Mouse (Mus musculus): ENCODE results near the gene Dst. TPM values are rescaled to one million over a fixed set of nuclear protein-coding genes. Genes with fewer than 3 reads are reported as not detected.

The Dst gene
- polyA plus RNA-seq, 1 experiment from 2014 or later, result 23.5 TPM

DNA sequence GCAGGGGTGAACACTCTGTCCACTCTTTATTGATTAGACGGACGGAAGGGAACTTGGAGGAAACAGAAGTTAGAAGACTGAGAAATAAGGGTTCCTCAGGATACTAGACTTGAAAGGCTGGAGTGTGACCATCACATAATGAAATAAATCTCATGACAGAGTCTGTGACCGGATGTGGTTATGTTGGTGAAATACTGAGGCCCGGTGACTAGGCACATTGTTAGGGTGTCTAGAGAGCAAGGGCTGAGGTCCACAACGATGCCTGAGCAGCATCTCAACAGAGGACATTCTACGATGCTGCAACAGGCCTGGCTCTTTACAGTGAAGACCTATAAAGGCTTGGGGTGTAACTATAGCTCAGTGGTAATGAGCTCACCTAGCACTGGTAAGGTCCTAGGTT, 9.7 kb upstream of the Dst start:
- H3K4me1 ChIP-seq, result no peaks in the 10 kb centered on the region
- H3K4me3 ChIP-seq, result no peak overlapping the region
- no peak overlapping the region for H3K4me2 ChIP-seq (replicated peaks)
- no peak for ATAC-seq (ENCODE audit: low FRiP score, low read depth)
- no peaks in the 10 kb centered on the region for H3K9me3 ChIP-seq
- WGBS, result 89% methylated on average over 6 of the region's 6 CpGs
- no peak overlapping the region for H3K27ac ChIP-seq
- H3K27me3 ChIP-seq, result no peaks in the 10 kb centered on the region
- H3K36me3 ChIP-seq, result no peaks in the 10 kb centered on the region
- H3K9ac ChIP-seq, result no peak overlapping the region

DNA sequence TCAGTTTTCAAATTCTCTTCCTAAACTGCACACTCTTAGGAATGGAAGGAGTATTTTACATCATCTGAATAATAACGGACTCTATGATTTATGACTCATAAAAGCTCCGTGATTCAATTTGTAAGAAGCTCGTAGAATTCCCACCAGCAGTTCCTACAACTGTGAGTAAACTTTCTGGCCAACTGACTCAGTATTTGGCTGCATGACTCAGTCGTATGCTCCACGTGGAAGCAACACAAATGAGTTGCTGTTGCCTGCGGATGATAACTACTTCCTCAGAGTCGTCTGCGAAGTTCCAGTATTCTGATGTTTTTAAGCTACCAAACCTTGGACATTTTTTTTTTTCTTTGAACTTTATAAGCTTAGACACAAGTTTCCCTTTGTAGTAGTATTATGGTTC, 7.8 kb upstream of the Dst start:
- ATAC-seq (ENCODE audit: low FRiP score, low read depth), result no peak

DNA sequence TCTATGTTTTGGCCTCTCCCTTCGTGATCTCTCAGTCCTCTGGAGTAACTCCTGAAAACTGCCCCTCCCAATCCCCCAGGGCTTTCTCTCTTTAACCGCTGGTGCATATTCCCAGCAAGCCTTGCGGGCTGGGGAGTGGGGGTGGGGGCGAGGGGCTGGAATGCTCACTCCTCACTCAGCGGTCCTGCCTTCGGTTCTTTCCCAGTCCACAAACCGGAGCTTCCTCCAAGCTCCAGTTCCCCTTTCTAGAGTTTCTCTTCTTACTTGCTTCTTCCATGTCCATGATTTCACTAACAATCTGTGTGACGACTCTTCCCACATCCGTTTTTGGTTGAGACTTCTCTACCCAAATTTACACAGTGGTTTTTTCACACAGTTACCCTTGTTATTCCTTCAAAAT, 4.4 kb upstream of the Dst start:
- Histone ChIP-seq H3K27me3 (peaks cover 36% of the 10 kb centered on the region), H3K4me2 (replicated peaks) (peak overlapping the region; percentile 27), H3K9me3 (no peaks in the 10 kb centered on the region), H3K4me3 (no peak overlapping the region), H3K36me3 (no peaks in the 10 kb centered on the region), H3K9ac (no peak overlapping the region), H3K4me1 (peaks cover 4% of the 10 kb centered on the region), H3K27ac (no peak overlapping the region)
- ATAC-seq (ENCODE audit: low FRiP score, low read depth), result no peak
- 26% methylated on average over 9 of the region's 9 CpGs for WGBS

More for the DNA sequence above, 7.8 kb upstream of the Dst start:
- WGBS, result 67% methylated on average over 8 of the region's 8 CpGs
- H3K4me3 ChIP-seq, result no peak overlapping the region
- H3K4me2 ChIP-seq (replicated peaks), result no peak overlapping the region
- no peaks in the 10 kb centered on the region for H3K36me3 ChIP-seq
- H3K27me3 ChIP-seq, result peaks cover 10% of the 10 kb centered on the region
- H3K9me3 ChIP-seq, result no peaks in the 10 kb centered on the region
- H3K9ac ChIP-seq, result no peak overlapping the region
- H3K4me1 ChIP-seq, result no peaks in the 10 kb centered on the region
- no peak overlapping the region for H3K27ac ChIP-seq

DNA sequence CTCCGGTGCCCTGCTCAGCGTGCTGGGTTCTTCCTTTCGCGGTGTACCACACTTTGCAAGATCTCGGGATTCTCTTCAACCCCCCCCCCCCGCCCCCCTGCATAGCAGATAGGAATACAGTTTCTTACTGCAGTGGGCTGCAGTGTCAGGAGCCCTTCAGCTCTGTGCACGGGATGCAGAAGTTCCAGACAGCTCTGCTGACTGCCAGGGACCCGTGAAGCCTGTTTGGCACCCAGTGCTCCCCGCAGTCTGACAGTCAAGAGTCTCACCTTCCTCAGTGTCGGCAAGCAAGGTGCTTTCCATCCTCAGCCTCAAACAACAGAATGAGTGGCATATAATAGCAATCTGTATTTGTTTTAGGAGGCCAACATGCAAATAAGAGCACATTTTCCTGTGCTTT, 1.8 kb upstream of the Dst start:
- peaks cover 52% of the 10 kb centered on the region for H3K27me3 ChIP-seq
- no peaks in the 10 kb centered on the region for H3K9me3 ChIP-seq
- H3K36me3 ChIP-seq, result no peaks in the 10 kb centered on the region
- peaks cover 11% of the 10 kb centered on the region for H3K4me1 ChIP-seq
- 37% methylated on average over 9 of the region's 10 CpGs for WGBS
- H3K4me2 ChIP-seq (replicated peaks), result no peak overlapping the region
- ATAC-seq (ENCODE audit: low FRiP score, low read depth), result no peak
- H3K9ac ChIP-seq, result no peak overlapping the region
- no peak overlapping the region for H3K27ac ChIP-seq
- H3K4me3 ChIP-seq, result no peak overlapping the region

DNA sequence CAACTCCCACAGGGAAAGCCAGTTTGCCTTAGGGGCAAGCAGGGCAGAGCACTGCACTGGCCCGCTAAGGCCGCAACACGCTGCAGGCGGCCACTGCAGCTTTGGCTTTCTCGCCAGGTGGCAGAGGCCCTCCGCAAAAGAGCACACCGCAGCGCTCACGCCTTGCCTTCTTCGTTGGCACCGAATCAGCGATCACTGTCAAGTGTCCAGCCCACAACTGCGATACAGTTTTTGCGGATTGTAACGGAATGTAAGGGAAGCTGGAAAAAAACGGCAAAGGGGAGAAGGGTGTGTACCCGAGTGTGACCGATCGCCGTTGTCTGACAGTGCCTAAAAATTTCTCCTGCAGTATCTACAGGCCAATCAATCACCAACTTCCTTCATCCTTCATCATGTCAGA, 1.1 kb upstream of the Dst start:
- Histone ChIP-seq H3K27me3 (peaks cover 52% of the 10 kb centered on the region), H3K4me1 (peaks cover 11% of the 10 kb centered on the region), H3K9ac (peak overlapping the region; percentile 70), H3K36me3 (no peaks in the 10 kb centered on the region), H3K9me3 (no peaks in the 10 kb centered on the region), H3K4me3 (peak overlapping the region; percentile 63), H3K4me2 (replicated peaks) (peak overlapping the region; percentile 91), H3K27ac (no peak overlapping the region)
- 2% methylated on average over 20 of the region's 20 CpGs for WGBS
- ATAC-seq (ENCODE audit: low FRiP score, low read depth), result peak; percentile 21

DNA sequence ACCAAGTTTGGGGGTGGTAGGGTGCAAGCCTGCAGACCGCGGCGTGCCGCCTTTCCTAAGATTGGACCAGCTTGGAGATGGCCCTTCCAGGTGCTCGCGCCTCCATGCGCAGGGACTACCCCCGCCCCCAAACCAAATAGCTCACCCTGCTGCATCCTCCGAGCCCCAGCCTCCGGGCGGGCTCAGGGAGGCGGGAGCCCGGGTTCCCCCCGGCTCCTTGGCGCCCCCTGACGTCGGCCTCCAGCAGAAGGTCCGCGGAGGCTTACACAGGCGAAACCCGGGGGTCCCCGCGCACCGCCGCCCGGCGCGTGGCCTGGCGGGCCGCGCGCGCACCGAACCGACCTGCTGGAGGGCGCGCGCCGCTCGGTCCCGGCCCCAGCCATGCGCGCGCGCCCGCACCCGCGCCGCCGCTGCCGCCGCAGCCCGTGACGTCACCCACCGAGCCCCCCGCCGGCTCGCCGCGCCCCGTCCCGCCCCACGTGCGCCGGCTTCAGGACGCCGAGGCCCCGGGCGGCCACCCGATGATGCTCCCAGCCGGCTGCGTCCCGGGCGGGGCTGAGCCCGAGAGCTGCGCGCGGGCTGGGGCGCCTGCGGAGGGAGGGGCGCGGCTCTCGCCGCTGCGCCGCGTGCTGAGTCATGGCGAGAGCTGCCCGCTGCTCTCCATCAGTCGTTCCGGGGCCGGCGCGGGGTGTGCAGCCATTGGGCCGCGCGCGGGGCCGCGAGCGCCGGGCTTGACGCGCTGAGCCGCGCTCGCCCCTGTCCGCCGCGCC, 419 bp upstream of the Dst start, which contains the start of gene Bend6:
Gene Bend6 (minus strand): TSS at position 396 of the 770 bp plus-strand sequence.
- peak within 1 kb of the TSS; percentile 70 for H3K9ac ChIP-seq
- peak within 1 kb of the TSS; percentile 63 for H3K4me3 ChIP-seq
- peaks cover 11% of the 10 kb centered on the region for H3K4me1 ChIP-seq
- H3K4me2 ChIP-seq (replicated peaks), result peak within 1 kb of the TSS; percentile 91
- H3K9me3 ChIP-seq, result no peaks in the 10 kb centered on the region
- peak; percentile 88 for ATAC-seq (ENCODE audit: low FRiP score, low read depth)
- H3K36me3 ChIP-seq, result no peaks in the 10 kb centered on the region
- peaks cover 52% of the 10 kb centered on the region for H3K27me3 ChIP-seq
- WGBS, result under 1% methylated on average over 51 of the region's 110 CpGs
- H3K27ac ChIP-seq, result 0 out of 2 replicates have a peak within 1 kb of the TSS, but pooled peaks have one; percentile 6

DNA sequence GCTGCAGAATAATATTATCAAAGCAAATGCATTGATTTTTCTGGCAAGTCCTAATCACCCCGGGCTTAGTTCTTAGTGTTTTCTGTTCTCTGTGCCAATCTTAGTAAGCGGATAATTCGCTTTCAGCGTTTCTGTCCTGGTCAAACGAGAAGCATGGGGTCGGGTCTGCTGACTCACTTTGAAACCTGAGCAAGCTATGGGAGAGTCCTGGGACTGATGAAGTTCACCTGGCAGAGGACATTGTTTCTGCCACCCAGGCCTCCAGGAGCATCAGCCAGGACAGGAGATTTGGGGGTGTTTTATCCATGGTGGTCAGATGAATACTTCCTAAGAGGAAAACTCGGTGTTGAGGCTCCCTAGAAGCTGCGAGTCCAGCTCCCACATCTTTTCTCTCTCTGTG, 3.6 kb downstream of the Dst start:
- Histone ChIP-seq H3K4me3 (no peak overlapping the region), H3K27me3 (peaks cover 30% of the 10 kb centered on the region), H3K9ac (no peak overlapping the region), H3K9me3 (no peaks in the 10 kb centered on the region), H3K4me1 (peaks cover 11% of the 10 kb centered on the region), H3K4me2 (replicated peaks) (no peak overlapping the region), H3K36me3 (no peaks in the 10 kb centered on the region), H3K27ac (no peak overlapping the region)
- 64% methylated on average over 8 of the region's 8 CpGs for WGBS
- ATAC-seq (ENCODE audit: low FRiP score, low read depth), result no peak

DNA sequence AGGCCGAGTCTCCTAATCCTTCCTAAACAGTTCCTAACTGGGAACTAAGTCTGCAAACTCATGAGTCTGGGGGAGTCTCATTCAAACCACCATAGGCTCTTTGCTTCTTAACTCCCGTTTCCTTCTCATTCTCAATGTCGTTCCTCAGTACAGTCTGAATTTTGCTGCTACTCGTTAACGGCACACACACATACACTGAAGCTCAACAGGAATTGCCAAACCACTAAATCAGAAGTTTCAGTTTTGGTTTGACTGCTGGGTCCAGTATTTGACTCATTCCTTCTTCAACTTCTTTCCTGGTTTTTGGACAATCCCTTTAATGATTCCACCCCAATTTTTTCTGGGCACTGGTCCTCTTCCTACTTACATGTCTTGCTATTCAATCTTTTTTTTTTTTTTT, 8.5 kb downstream of the Dst start:
- Histone ChIP-seq H3K27ac (no peak overlapping the region), H3K9me3 (no peaks in the 10 kb centered on the region), H3K4me1 (no peaks in the 10 kb centered on the region), H3K27me3 (no peaks in the 10 kb centered on the region), H3K36me3 (no peaks in the 10 kb centered on the region), H3K9ac (no peak overlapping the region), H3K4me3 (no peak overlapping the region), H3K4me2 (replicated peaks) (no peak overlapping the region)
- ATAC-seq (ENCODE audit: low FRiP score, low read depth), result no peak
- 83% methylated on average over 5 of the region's 5 CpGs for WGBS

DNA sequence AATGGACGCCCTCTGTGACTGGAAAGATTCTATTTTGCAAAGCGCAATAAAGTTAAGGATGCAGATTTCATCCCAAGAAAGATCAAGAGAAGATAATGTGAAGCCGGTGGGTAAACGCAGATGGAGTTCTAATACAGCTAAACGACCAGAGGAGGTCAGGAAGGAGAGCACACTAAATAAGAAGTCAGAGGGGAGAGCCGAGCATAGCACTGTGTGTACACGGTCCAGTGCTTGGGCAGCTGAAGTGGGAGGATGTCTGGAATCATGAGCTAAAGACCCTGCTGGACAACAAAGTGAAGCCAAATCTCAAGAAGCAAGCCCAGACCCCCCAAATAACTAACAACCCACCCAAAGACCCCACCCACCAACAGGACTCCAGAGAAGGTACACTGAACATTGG, 14.9 kb downstream of the Dst start:
- 70% methylated on average over 7 of the region's 7 CpGs for WGBS
- Histone ChIP-seq H3K9me3 (no peaks in the 10 kb centered on the region), H3K36me3 (no peaks in the 10 kb centered on the region), H3K4me2 (replicated peaks) (no peak overlapping the region), H3K4me1 (no peaks in the 10 kb centered on the region), H3K27ac (no peak overlapping the region), H3K9ac (no peak overlapping the region), H3K4me3 (no peak overlapping the region), H3K27me3 (no peaks in the 10 kb centered on the region)
- no peak for ATAC-seq (ENCODE audit: low FRiP score, low read depth)

DNA sequence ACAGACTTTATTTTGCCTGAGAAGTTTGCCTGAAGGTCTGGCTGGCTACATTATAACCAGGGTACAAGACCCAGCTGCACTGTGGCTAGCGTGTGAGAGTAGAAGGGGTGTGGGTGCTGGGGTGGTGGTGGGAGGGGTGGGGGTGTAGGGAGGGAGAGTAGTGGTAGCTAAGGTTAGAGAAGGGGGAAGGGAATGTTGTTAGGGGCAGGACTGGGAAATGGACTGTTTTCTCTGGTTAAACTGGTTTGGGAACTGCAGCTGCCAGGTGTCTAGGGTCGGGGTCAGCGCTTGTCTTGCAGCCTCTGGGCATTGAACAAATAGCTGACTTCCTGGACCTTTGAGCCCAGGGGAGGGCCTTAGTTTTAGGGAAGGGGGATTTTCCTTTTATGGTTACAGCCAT, 17.3 kb downstream of the Dst start:
- Histone ChIP-seq H3K9ac (no peak overlapping the region), H3K27me3 (no peaks in the 10 kb centered on the region), H3K27ac (no peak overlapping the region), H3K9me3 (no peaks in the 10 kb centered on the region), H3K4me1 (no peaks in the 10 kb centered on the region), H3K4me3 (no peak overlapping the region), H3K36me3 (no peaks in the 10 kb centered on the region), H3K4me2 (replicated peaks) (no peak overlapping the region)
- 63% methylated on average over 3 of the region's 3 CpGs for WGBS
- ATAC-seq (ENCODE audit: low FRiP score, low read depth), result no peak

DNA sequence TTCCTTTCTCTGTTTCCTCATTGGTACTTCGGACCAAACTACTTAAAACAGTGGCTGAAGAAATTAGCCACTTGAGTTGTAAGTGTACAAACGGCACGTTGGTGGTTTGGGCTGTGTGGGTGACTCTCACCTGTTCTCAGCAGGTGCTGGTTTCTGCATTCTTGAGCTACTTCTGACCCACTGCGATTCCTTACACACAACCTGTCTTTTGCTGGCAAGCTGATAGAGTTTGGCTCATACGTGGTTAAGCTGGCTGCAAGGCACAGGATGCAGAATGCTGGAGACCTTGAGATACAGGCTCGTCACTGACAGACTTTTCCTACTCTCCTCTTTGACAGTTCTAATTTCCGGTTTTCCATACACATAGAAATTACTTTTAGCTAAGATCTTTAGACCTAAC, 19.4 kb downstream of the Dst start:
- H3K9ac ChIP-seq, result no peak overlapping the region
- no peaks in the 10 kb centered on the region for H3K4me1 ChIP-seq
- WGBS, result 86% methylated on average over 7 of the region's 7 CpGs
- H3K27ac ChIP-seq, result no peak overlapping the region
- no peaks in the 10 kb centered on the region for H3K27me3 ChIP-seq
- H3K36me3 ChIP-seq, result no peaks in the 10 kb centered on the region
- H3K9me3 ChIP-seq, result no peaks in the 10 kb centered on the region
- no peak for ATAC-seq (ENCODE audit: low FRiP score, low read depth)
- H3K4me3 ChIP-seq, result no peak overlapping the region
- H3K4me2 ChIP-seq (replicated peaks), result no peak overlapping the region

DNA sequence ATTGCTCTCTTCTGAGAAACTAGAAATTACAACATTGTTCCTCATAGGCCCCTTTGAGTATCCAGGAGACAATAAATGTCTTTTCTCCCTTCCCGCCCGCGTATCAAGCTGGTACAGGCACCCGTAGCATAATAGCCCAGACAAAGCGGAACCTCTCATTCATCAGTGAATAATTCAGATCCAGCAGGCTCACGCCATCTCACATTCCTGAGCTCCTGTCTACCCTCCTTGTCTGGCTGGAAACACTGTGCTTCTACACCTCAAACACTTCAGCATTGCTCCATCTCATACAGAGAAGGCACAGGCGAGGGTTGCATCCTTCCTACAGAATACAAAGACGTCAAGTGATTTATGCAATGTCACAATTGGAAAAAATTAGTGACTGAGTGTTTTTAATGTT, 23.8 kb downstream of the Dst start:
- Histone ChIP-seq H3K4me2 (replicated peaks) (no peak overlapping the region), H3K9me3 (no peaks in the 10 kb centered on the region), H3K27ac (no peak overlapping the region), H3K27me3 (no peaks in the 10 kb centered on the region), H3K9ac (no peak overlapping the region), H3K4me1 (no peaks in the 10 kb centered on the region), H3K4me3 (no peak overlapping the region), H3K36me3 (no peaks in the 10 kb centered on the region)
- WGBS, result 84% methylated on average over 8 of the region's 8 CpGs
- no peak for ATAC-seq (ENCODE audit: low FRiP score, low read depth)

DNA sequence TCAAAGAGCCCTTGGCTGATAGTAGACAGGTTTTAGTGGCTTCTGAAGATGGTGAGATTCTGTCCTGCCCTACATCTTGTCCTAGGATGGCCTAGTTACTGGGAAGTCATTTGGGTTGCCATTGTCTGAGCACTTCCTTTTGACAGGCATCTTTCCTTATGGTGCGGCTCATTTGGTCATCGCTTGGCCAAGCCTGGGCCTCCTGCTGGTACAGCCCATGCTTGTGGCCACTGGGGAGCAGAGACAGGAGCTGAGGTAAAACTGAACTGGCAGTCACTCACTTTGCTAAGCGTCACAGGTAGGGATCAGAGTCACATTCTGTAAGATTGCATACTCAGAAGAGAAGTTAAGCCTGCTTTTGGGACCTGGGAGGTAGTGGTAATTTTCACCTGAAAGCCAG, 24.2 kb downstream of the Dst start:
- Histone ChIP-seq H3K9me3 (no peaks in the 10 kb centered on the region), H3K27ac (no peak overlapping the region), H3K4me3 (no peak overlapping the region), H3K4me2 (replicated peaks) (no peak overlapping the region), H3K9ac (no peak overlapping the region), H3K27me3 (no peaks in the 10 kb centered on the region), H3K4me1 (no peaks in the 10 kb centered on the region), H3K36me3 (no peaks in the 10 kb centered on the region)
- 90% methylated on average over 3 of the region's 3 CpGs for WGBS
- no peak for ATAC-seq (ENCODE audit: low FRiP score, low read depth)

Measured in limb, embryonic 13.5 days (tissue).